Mouse (Mus musculus): ENCODE data around the gene Kmt2e. TPM values are rescaled to one million over a fixed set of nuclear protein-coding genes. Genes with fewer than 3 reads are reported as not detected.

Kmt2e gene
- total RNA-seq, 2 experiments from 2014 or later = 101 to 102 TPM

DNA sequence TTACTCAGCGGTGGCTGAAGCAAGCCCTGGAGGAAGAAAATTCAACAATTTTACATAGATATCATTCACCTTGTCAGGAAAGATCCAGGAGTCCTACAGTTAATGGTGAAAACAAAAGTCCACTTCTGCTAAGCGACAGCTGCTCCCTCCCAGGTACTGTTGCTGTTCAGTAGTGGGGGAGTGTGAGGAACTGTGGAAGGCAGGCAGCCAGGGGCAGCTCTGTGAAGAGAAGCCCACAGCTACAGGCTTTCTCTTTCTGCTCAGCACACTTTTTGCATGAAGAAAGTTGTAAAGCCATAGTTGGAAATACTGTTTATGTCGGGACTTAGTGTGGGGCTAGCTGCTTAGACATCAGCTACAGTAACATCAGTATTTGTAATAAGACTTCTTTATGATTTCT lies 62.2 kb downstream of the Kmt2e start:
- no peak for TF ChIP-seq CTCF (IDR thresholded peaks at IDR 0.05)
- peak overlapping the region; percentile 16; the same call in 1 of the 2 replicates for H3K27ac ChIP-seq
- no peak for DNase-seq (ENCODE audit: extremely low spot score in 1 of 2, low spot score in 2 of 2)
- no peak overlapping the region for H3K4me3 ChIP-seq
- intact Hi-C loops (cut with DNase I) = no loop called here

DNA sequence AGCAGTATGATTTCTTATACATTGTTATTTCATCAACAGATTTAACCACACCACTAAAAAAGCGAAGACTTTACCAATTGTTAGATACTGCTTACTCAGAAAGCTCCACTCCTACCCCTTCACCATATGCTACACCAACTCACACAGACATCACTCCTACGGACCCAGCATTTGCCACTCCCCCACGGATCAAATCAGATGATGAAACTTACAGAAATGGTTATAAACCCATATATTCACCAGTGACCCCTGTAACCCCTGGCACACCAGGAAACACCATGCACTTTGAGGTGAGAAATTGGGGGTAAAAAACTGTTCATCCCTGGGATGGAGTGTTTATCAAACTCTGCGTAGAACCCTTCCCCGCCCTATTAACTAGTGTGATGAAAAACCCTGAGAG lies 62.7 kb downstream of the Kmt2e start:
- TF ChIP-seq CTCF (IDR thresholded peaks at IDR 0.05) = no peak
- Histone ChIP-seq H3K4me3 (no peak overlapping the region), H3K27ac (no peak overlapping the region)
- no peak for DNase-seq (ENCODE audit: extremely low spot score in 1 of 2, low spot score in 2 of 2)
- intact Hi-C loops (cut with DNase I) = no loop called here

DNA sequence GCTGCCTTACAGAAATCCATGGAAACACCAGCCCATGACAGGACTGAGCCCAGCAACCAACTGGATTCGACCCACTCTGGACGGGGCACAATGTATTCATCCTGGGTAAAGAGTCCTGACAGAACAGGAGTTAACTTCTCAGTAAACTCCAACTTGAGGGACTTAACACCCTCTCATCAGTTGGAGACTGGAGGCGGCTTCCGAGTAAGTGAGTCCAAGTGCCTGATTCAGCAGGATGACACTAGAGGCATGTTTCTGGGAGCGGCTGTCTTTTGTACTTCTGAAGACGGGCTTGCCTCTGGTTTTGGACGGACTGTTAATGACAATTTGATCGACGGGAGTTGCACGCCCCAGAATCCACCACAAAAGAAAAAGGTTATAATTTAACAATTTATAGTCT lies 63.7 kb downstream of the Kmt2e start:
- peak in 1 of 2 experiments; percentile 35 for DNase-seq (ENCODE audit: extremely low spot score in 1 of 2, low spot score in 2 of 2)
- no peak overlapping the region for H3K27ac ChIP-seq
- H3K4me3 ChIP-seq = no peak overlapping the region
- intact Hi-C loops (cut with DNase I) = no loop called here
- no peak for TF ChIP-seq CTCF (IDR thresholded peaks at IDR 0.05)

DNA sequence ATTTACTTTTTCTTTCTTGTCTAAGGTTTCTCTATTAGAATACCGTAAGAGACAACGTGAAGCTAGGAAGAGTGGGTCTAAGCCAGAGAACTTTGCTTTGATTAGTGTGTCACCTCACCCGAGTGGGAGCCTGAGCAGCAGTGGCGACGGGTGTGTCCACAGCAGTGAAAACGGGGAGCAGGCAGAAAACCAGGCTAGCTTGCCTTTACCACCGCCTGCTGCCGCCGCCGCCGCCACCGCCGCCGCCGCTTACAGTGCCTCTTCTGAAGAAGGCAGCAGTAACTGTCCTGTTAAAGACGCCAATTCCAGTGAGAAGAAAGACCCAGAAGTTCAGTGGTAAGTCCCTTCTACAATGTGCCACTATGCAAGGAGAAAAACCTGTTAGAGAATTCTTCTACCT lies 65.0 kb downstream of the Kmt2e start:
- H3K4me3 ChIP-seq = no peak overlapping the region
- intact Hi-C loops (cut with DNase I) = no loop called here
- H3K27ac ChIP-seq = no peak overlapping the region
- no peak for DNase-seq (ENCODE audit: extremely low spot score in 1 of 2, low spot score in 2 of 2)
- no peak for TF ChIP-seq CTCF (IDR thresholded peaks at IDR 0.05)

DNA sequence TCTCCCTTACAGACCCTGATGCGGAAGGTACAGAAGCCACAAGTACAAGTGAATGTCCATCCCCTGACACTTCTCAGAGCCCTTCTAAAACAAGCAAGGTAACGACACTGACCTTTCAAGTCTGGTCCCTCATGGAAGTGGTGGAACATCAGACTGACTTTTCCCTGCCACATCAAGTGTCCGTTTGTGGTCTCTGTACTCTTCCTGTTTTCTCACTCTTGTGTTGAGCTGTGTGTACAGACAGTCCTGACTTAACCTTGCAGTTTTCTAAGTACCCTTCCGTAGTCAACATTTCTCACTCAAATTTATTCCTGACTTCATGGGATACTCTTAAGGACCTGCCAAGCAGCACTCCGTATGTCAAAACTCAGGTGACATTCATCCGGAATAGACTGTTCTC lies 66.5 kb downstream of the Kmt2e start:
- intact Hi-C loops (cut with DNase I) = loop anchor here (5.0 kb wide), 1 partner anchor 262 kb away; no protein-coding TSS in a partner anchor
- no peak for DNase-seq (ENCODE audit: extremely low spot score in 1 of 2, low spot score in 2 of 2)
- H3K27ac ChIP-seq = no peak overlapping the region
- TF ChIP-seq CTCF (IDR thresholded peaks at IDR 0.05) = no peak
- H3K4me3 ChIP-seq = no peak overlapping the region

DNA sequence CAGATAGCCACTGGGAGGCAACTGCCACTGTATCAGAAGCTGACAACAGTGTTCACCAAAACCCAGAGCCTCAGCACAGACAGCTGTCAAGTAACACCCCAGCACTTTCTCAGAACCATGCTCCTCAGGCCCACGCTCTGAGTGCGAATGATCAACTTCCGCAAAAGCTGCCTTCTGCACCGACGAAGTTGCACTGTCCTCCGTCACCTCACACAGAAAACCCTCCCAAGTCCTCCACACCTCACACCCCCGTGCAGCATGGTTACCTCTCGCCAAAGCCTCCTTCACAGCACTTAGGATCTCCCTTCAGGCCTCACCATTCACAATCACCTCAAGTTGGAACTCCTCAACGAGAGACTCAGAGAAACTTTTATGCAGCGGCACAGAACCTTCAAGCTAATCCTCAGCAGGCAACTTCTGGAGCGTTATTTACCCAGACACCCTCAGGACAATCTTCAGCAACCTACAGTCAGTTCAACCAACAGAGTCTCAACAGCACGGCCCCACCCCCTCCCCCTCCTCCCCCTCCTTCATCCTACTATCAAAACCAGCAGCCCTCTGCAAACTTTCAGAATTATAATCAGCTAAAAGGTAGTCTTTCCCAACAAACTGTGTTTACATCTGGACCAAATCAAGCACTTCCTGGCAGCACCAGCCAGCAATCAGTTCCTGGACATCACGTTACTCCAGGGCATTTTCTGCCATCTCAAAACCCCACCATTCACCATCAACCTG lies 67.5 kb downstream of the Kmt2e start:
- TF ChIP-seq CTCF (IDR thresholded peaks at IDR 0.05) = no peak
- intact Hi-C loops (cut with DNase I) = loop anchor here (5.0 kb wide), 1 partner anchor 261 kb away; no protein-coding TSS in a partner anchor
- Histone ChIP-seq H3K4me3 (no peak overlapping the region), H3K27ac (no peak overlapping the region)
- DNase-seq (ENCODE audit: extremely low spot score in 1 of 2, low spot score in 2 of 2) = peak in 1 of 2 experiments; percentile 57

DNA sequence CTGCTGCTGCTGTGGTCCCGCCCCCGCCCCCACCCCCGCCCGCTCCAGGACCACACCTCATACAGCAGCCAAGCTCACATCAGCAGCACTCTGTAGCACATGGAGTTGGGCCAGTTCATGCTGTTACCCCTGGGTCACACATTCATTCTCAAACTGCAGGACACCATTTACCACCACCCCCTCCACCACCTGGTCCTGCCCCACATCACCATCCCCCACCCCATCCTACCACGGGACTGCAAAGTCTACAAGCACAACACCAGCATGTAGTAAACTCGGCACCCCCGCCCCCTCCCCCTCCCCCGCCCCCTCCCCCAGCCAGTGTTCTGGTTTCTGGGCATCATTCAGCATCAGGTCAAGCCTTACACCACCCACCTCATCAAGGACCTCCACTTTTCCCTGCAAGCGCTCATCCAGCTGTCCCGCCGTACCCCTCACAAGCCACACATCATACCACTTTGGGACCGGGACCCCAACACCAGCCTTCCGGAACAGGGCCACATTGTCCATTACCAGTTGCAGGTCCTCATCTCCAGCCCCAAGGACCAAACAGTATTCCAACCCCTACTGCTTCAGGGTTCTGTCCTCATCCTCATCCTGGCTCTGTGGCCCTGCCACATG lies 68.2 kb downstream of the Kmt2e start:
- no peak for DNase-seq (ENCODE audit: extremely low spot score in 1 of 2, low spot score in 2 of 2)
- intact Hi-C loops (cut with DNase I) = loop anchor here (5.0 kb wide), 1 partner anchor 260 kb away; no protein-coding TSS in a partner anchor
- Histone ChIP-seq H3K4me3 (no peak overlapping the region), H3K27ac (no peak overlapping the region)
- no peak for TF ChIP-seq CTCF (IDR thresholded peaks at IDR 0.05)

DNA sequence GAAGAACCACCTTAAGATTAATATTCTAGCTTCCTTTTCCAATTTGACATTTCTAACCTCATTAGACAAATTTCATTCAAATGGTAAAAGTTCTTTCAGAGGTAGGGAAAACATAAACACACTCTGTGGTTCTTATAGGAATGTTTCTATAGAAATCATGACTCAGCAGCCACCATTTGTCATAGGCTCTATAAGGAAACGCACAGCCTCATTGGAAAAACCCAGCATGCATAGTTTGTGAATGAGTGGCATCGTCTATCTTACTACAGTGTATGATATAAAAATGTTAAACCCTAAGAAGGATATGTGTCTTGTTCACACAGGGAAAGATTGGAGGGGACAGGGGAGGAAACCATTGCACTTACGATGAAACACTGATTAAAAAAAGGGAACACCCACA lies 71.3 kb downstream of the Kmt2e start:
- no peak overlapping the region for H3K4me3 ChIP-seq
- TF ChIP-seq CTCF (IDR thresholded peaks at IDR 0.05) = no peak
- DNase-seq (ENCODE audit: extremely low spot score in 1 of 2, low spot score in 2 of 2) = no peak
- H3K27ac ChIP-seq = 0 out of 2 replicates have a peak overlapping the region, but pooled peaks have one; percentile 6
- intact Hi-C loops (cut with DNase I) = no loop called here

DNA sequence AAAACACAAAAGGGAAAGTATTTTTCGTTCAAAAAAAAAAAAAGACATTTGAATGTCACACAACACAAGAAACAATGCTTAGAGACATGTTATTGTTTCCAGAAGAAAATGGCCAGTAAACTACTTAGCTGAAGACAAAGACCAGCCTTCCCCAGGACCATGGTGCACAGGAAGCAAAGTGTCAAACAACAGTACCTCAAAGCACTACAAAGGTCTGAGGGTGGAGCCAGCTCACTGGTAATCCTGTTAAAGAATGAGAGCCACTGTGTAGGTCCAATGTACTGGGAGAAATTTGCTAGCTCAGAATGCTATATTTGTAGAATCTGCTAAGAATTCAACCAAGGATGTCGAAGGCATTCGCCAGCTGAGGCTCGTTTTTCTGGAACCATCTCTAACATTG lies 73.0 kb downstream of the Kmt2e start:
- peak overlapping the region; percentile 32; the same call in 1 of the 2 replicates for H3K27ac ChIP-seq
- no peak overlapping the region for H3K4me3 ChIP-seq
- no peak for TF ChIP-seq CTCF (IDR thresholded peaks at IDR 0.05)
- intact Hi-C loops (cut with DNase I) = no loop called here
- no peak for DNase-seq (ENCODE audit: extremely low spot score in 1 of 2, low spot score in 2 of 2)

DNA sequence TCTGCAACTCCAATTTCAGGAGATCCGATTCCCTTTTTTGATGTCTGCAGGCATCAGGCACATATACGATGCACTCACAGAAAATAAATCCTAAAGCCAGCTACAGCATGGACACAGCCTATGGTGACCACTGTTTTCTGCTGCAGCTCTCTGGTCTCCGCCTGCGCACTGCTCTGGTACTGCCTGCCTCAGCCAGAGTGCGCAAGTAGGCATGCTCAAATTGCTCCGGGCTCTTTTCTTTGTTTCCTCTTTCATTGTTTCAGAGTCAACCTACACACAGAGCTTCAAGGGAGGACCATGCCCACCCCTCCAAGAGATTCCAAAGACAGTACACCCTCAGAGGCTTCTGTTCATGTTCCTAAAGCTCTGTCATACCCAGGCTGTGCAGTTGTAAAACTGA lies 74.4 kb downstream of the Kmt2e start:
- Histone ChIP-seq H3K27ac (no peak overlapping the region), H3K4me3 (no peak overlapping the region)
- no peak; the same call in 1 of the 2 replicates for TF ChIP-seq CTCF (IDR thresholded peaks at IDR 0.05)
- intact Hi-C loops (cut with DNase I) = no loop called here
- DNase-seq (ENCODE audit: extremely low spot score in 1 of 2, low spot score in 2 of 2) = peak in 1 of 2 experiments; percentile 17

DNA sequence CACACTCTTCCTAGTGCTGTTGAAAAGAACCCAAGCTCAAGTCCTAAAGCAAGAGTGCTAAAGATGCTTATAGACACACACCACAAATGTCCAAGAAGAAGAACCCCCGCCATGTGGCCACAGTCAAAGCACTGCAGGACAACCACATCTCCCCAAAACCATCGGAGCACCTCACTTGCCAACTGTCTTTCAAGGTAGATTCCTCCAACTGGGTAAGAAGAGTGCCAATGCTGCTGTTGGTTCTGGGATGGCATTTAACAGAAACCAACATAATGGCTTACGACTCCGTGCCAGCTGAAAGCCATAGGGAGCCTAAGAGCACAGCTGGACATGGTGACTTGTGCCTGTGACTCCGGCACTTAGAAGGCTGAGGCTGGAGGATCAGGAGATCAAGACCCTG lies 77.2 kb downstream of the Kmt2e start:
- no peak for TF ChIP-seq CTCF (IDR thresholded peaks at IDR 0.05)
- intact Hi-C loops (cut with DNase I) = loop anchor here (5.0 kb wide), 1 partner anchor 156 kb away; no protein-coding TSS in a partner anchor
- DNase-seq (ENCODE audit: extremely low spot score in 1 of 2, low spot score in 2 of 2) = no peak
- no peak overlapping the region for H3K4me3 ChIP-seq
- no peak overlapping the region for H3K27ac ChIP-seq

DNA sequence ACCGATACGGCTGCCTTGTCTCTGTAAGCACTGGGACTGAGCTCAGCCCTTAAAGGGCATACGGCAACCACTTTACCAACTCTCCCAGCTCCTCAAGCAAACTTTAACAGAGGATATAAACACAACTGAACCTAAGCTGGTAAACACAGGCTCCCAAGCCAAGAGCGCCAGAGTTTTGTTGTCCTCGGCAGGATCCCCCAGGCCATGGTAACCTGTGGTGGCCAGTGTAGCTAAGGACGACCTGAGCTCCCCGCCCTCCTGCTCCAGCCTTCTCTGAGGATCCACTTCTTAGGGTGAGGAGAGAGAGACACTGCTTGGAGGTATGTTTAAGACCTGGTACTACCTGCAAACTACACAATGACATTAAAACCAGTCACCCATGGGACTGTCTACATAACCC lies 78.3 kb downstream of the Kmt2e start:
- intact Hi-C loops (cut with DNase I) = loop anchor here (5.0 kb wide), 1 partner anchor 155 kb away; no protein-coding TSS in a partner anchor
- TF ChIP-seq CTCF (IDR thresholded peaks at IDR 0.05) = no peak
- H3K27ac ChIP-seq = no peak overlapping the region
- no peak overlapping the region for H3K4me3 ChIP-seq
- no peak for DNase-seq (ENCODE audit: extremely low spot score in 1 of 2, low spot score in 2 of 2)

All from left cerebral cortex, adult 2 months (tissue).